Mouse (Mus musculus) cerebral cortex, adult 2 months (tissue): Measurements from ENCODE around the gene Iqce.

ENCODE experiments used
- WGBS: fragments of 180-500 bp; shearing (Covaris S2); methylation state at CpG from one replicate; pipeline ENCODE4 v1.1.7; 2018; 5-methylcytosine and 5-hydroxymethylcytosine counted together

The Iqce gene

GRCm38 (mm10) chr5:140614837-140615236, 87.3 kb downstream of the Iqce start:
- WGBS, result 83% methylated on average over 4 of the region's 4 CpGs

GRCm38 (mm10) chr5:140614141-140614540, 88.0 kb downstream of the Iqce start:
- 94% methylated on average over 10 of the region's 10 CpGs for WGBS

- 70% methylated on average over 18 of the region's 18 CpGs for WGBS
Measured at GRCm38 (mm10) chr5:140612191-140612590, 90.0 kb downstream of the Iqce start.
